Mouse (Mus musculus) hematopoietic multipotent progenitor cell, adult 10-12 weeks (in vitro differentiated cells): ENCODE data around the gene Npy4r. TPM values are rescaled to one million over a fixed set of nuclear protein-coding genes. Genes with fewer than 3 reads are reported as not detected.

Experiments used
- polyA plus RNA-seq: library from polyadenylated mRNA; stranded (reverse); fragments of >175 nt; gene quantifications from 2 replicates; pipeline ENCODE4 v1.2.3, GENCODE M21; 2012; ENCODE audit warnings: low replicate concordance

Npy4r gene
- not detected in 2 replicates for polyA plus RNA-seq

DNA sequence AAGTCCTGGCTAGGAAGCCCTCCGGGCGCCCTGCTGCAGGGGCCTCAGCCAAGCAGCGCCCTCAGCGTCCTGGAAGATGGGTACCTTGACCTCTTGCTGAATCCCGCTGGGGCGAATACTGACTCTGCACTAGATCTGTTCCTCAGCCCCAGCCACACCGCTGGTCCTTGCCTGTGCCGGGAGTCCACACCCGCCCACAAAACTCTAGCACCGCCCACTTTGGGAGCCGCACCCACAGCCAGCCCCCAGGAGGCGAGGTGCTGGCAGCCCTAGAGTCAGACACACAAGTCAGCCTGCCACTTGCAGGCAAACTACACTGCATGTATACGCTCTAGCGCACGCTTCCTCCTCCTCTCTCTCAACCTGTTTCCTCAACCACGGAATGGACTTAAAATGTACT is at the start of gene Npy4r:
Gene Npy4r, minus strand, starts transcription at position 148 of the 400 bp plus-strand sequence.

GRCm38 (mm10) chr14:34201231-34202035 is 49.1 kb upstream of the Npy4r start, which contains the start of gene Gprin2:
TSS of gene Gprin2 (minus strand) at chr14:34201653.

DNA sequence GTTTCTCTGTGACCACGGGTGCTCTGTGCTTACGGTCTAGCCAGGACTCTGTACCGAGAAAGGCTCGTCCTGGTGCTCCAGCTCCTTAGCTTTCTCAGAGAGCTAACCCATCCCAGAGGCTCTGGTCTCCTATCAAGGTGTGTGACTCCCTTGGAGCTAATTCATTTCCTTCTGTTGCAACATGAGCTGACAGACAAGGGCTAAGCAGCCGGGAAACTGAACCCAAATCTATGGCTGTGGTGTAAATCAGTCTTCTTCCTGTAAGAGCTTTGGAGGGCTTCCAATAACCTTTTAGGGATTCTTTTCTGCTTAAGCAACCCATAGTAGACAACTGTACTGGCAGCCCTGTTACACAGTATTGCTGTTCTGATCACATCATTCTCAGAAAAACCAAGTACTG is 49.7 kb downstream of the Npy4r start, which contains the start of gene A630023A22Rik:
Gene A630023A22Rik, minus strand, starts transcription at position 154 of the 400 bp plus-strand sequence.

Other genes starting within 250 kb of the Npy4r start
- gene Gdf10, start 228.9 kb downstream of the Npy4r start, polyA plus RNA-seq: 0.02 TPM in 1 of 2 replicates, not detected in the other
- gene Gdf2, start 211.4 kb downstream of the Npy4r start, polyA plus RNA-seq: not detected in 2 replicates
- 0.02 TPM in 1 of 2 replicates, not detected in the other for gene Rbp3, start 198.5 kb downstream of the Npy4r start, polyA plus RNA-seq
- not detected in 2 replicates for gene Zfp488, start 173.7 kb downstream of the Npy4r start, polyA plus RNA-seq
- not detected in 2 replicates for gene Gm30083, start 137.3 kb downstream of the Npy4r start, polyA plus RNA-seq
- gene Gm5460, start 135.7 kb downstream of the Npy4r start, polyA plus RNA-seq: not detected in 2 replicates
- gene Antxrl, start 99.8 kb downstream of the Npy4r start, polyA plus RNA-seq: not detected in 2 replicates
- 0.19 TPM in 1 of 2 replicates, not detected in the other for gene Anxa8, start 66.5 kb downstream of the Npy4r start, polyA plus RNA-seq
- not detected in 2 replicates for gene A630023A22Rik, start 49.7 kb downstream of the Npy4r start, polyA plus RNA-seq
- 0.01 and 0.25 TPM in 2 replicates for gene Gprin2, start 49.2 kb upstream of the Npy4r start, polyA plus RNA-seq
- 0.24 TPM in 1 of 2 replicates, not detected in the other for gene Syt15, start 67.1 kb upstream of the Npy4r start, polyA plus RNA-seq
- gene Shld2, start 158.0 kb upstream of the Npy4r start, polyA plus RNA-seq: 8.7 and 21.1 TPM in 2 replicates
- gene Glud1, start 158.2 kb upstream of the Npy4r start, polyA plus RNA-seq: 51.1 and 185 TPM in 2 replicates
- not detected in 2 replicates for gene Fam25c, start 202.9 kb upstream of the Npy4r start, polyA plus RNA-seq
- gene Sncg, start 222.3 kb upstream of the Npy4r start, polyA plus RNA-seq: not detected in 2 replicates
- 0.10 and 0.71 TPM in 2 replicates for gene Mmrn2, start 223.0 kb upstream of the Npy4r start, polyA plus RNA-seq